Mouse (Mus musculus) lung, postnatal 36 days (tissue): ENCODE measurements around the gene Aldoart2.
"Not testable (repeated sequence)": the region's sequence is repeated elsewhere in the genome, so short reads cannot be mapped to it uniquely, and the experiment has no call there.

Experiments
- DNase-seq: peaks from one replicate; pipeline ENCODE4 v3.0.0; 2022; ENCODE audit warnings: mixed read lengths

Gene Aldoart2

DNA sequence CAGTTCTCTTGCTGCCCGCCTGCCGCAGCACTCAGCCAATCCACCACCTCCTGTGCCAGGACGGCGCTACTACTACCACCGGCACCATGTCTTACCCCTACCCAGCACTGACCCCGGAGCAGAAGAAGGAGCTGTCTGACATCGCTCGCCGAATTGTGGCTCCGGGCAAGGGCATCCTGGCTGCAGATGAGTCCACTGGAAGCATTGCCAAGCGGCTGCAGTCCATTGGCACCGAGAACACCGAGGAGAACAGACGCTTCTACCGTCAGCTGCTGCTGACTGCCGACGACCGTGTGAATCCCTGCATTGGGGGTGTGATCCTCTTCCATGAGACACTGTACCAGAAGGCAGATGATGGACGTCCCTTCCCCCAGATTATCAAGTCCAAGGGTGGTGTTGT lies at the start of gene Aldoart2:
Gene Aldoart2, plus strand, starts transcription at position 34 of the 400 bp plus-strand sequence.
- DNase-seq: no peak

DNA sequence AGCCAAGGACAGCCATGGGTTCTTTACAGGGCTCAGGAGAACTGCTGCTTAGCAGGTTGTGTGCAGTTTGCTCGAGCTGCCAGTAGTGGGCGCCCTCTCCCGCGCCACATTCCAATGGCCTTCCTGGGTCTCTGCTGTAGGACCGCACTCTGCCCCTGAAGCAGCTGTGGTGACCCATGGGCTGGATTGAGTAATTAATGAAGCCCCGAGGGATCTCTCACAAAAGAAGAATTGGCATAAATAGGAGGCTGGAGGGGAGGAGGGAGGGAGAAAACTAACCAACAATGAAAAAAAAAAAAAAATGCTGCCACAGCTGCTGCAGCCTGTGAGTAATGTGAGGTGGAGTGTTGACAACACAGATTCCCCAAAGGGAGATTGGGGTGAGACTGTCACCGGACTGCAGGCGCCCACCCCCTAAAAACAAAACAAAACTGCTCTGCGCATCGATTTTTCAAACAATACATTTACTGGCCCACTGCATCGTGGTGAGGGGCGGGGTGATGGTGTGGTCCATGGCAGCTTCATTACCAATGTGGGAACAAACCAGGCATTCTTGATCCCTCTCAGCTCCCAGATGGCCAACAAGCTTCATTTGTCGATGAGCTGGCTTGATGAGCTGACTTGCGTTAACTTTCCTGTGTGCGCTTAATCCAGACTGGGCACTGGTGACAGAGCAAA lies 46.8 kb upstream of the Aldoart2 start:
- DNase-seq: peak; percentile 47

DNA sequence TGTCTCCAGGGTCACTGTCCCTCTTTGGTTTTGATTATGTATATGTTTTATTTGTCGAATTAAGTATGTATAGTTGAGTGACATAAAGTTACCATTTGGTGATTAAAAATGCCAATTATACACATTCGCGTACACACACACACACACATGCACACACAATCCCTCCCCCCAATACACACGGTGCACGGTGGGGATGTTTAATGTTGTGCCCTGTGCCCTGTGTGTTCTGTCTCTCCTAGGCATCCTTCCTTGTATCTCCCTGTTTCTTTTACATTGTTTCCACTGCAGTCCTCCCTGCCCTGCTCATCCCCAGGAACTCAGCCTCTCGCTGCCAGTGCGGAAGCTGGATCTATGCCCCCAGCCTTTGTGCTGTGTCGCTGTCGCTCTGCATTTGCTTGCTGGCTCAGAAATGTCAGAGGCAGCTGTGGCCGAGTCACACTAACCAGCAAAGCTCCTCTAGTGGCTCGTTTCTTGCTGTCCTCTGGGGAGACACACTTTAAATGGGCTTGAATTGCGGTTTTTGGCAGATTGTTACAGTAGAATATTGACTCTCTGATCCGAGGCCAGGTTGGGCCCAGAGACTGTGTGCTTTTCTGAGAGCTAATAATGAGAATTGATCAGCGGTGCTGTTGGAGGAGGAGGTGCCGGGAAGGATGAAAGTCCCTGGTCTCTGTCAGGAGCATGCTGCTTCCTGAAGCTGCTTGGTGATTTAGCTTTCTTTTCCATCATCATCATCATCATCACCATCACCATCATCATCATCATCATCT lies 37.9 kb upstream of the Aldoart2 start:
- DNase-seq: no peak

DNA sequence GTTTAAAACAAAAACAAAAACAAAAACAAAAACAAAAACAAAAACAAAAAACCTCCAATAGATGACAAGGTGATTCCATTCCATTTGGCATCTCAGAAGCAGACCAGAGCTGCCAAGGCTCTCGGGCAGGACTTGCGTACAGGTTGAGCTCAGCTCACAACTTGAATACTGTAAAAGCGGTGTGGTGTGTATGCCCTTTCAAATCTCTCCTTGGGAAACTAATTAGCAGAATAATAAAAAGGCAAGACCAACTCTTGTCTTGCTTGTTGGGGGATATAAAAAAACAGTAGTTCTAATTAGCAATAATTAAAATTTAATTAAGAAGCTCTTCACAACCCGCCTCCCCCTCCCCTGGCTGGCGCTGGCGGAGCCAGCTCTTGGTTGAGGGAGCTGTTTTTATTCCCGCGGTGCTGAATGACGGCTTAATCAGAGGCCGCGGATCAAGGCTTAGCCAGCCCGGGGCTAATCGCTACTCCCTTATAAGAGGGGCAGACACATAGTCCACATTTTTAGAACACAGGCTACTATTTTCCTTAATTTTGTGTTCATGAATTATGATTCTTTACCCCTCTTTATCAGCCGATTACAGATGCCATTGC lies 28.4 kb upstream of the Aldoart2 start:
- DNase-seq: no peak

DNA sequence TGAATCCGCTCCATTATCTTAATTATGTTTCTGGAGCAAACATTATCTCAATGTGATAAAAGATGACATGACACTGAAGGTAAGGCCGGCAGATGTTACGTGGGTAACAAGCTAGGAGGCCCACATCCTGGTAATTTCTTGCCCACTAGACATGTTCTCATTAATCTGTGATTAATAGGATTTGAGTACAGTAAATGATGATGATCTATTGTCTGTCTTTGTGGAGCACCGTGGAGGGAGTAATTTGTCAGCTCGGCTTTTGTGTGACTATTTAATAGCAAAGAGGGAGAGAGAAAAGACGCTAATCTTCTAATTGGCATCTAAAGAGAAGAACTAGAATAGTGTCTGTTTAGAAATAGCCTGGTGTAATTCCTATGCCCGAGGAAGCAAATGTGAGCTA lies 27.3 kb upstream of the Aldoart2 start:
- no peak for DNase-seq

DNA sequence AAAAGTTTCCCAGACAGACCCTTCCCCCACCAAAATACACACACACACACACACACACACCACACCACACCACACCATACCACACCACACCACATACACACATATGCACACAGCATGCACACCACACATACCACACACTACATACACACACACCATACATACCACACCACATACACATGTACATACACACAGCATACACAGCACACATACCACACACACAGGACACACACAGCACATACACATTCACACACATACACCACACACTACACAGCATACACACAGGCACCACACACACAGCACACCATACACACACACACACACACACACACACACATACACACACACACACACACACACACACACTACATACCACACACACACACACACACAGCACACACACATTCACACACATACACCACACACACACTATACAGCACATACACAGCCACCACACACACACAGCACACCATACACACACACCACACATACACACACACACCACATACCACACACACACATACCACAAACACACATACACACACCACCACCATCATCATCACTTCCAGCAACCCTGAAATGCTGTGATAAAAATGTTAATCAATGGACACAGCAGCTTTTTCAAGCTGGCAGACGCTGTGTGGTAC lies 26.6 kb upstream of the Aldoart2 start:
- no peak for DNase-seq

DNA sequence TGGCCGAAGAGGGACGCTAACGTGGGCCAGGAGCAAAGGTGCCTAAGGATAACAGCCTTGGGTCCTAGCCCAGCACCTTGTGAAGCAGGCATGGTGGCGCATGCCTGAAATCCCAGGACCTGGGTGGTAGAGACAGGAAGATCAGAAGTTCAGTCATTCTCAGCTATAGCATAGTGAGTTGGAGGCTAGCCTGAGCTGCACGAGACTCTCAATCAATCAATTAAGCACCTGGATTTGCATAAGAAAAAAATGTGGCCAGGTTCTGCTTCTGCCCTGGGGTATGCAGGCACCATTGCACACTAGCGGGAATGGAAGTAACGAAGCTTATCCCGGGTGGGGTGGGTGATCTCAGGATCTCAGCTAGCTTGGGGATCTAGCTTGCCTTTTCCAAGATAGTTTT lies 25.9 kb upstream of the Aldoart2 start:
- no peak for DNase-seq

DNA sequence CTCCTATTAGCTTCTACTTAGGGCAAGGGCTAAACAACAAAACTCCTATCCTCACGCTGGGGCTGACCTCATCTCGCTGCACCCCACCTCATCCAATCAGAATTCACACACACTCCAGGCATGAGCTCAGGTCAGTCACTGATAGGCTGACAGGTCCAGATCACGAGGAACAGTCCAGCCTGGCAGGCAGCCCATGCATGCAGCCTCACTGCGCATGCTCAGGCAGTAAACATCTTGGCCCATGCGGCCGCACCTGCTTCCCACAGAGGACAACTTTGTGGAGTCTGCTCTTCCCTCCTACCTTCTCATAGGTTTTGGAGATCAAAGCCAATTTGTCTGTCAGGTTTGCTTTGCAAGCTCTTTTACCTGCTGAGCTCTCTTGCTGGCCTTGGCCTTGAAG lies 10.1 kb upstream of the Aldoart2 start:
- not testable (repeated sequence) for DNase-seq

DNA sequence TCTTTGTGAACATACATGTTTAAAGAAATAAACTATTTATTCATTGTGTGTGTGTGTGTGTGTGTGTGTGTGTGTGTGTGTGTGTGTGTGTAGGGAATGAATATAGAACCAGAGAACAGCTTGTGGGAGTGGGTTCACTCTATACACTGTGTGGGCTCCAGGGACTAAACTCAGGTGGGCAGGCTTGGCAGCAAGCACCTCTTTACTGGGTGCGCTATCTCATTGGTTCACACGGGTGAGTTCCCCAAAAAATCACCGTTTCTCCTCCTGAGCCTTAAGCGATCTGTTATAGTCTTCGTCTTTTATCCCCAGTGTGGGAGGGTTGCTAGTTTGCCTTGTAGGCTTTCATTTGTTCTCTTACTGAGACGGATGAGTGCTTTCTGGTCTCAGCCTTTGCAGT lies 7.2 kb upstream of the Aldoart2 start:
- no peak for DNase-seq

DNA sequence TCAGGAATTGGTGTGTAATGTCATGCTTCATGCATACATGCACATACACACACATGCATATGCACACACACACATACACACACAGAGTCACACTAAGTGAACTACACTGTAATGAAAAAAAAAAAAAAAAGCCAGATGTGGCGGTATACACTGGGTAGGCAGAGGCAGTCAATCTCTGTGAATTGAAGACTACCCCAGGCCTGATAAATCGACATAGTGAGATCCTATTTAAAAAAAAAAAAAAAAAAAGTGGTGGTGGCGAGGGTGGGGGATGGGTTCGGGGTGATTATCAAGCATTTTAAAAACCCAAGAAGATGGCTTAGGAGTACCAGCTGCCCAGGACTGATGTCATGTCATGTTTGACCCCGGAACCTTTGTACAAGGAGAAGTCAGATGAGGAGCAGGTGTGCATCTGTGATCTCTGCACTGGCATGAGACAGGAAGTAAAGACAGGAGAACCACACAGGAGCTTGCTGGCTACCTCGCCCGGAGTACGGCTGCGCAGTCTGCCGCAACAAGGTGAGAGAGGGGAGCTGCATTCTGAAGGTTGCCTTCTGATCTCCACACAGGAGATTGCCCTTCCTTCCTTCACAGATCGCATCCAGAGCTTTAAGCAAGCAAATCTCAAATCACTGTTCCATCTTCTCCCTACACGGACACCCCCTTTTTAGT lies 5.7 kb upstream of the Aldoart2 start:
- DNase-seq: no peak

DNA sequence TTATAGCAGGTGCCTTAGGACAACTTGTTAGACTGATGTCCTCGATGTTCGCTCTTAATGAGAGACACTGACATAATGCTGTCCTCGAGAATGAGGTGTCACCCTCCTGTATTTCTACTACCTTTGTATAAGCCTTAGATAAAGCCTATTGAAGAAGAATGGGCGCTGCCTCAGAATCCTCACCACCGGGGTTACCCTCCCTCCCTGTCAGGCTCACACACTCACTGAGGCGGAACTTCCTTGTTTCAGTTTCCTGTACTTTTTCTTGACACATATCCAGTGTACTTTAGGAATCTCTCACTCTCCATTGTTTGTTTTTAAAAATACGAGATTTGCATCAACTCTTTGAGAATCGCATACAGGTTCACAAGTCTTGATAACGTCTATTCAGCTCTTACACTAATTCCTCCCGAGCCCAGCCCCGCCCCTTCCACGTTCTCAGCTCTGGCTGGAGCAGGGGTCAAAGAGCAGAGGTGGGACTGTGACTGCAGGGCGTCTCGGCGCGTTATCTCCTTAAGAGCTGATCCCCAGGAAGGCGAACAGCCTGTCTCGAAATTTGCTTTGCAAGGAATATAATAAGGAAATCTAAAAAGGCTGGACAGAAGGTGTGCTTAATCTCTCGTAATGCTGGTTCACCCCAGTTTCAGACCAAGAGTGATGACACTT lies 4.9 kb upstream of the Aldoart2 start:
- peak; percentile 39 for DNase-seq

DNA sequence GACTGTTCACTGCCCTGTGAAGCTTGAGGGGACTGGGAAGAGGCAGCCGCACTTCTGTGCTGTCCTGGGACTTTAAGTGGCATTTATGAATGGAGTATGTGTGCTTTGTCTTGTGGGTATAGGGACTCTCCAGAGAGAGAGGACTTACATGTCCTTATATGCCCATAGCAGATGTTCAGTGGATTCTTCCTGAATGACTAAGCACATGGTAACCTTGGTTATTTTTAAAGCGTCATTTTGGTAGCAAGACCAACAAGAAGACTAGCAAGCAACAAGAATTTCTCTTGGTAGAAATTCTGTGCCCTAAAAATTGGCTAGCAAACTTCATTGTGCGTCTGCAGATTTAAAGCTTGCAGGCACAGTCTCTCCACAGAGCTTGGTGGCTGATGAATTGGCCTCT lies 1.3 kb upstream of the Aldoart2 start:
- DNase-seq: no peak

DNA sequence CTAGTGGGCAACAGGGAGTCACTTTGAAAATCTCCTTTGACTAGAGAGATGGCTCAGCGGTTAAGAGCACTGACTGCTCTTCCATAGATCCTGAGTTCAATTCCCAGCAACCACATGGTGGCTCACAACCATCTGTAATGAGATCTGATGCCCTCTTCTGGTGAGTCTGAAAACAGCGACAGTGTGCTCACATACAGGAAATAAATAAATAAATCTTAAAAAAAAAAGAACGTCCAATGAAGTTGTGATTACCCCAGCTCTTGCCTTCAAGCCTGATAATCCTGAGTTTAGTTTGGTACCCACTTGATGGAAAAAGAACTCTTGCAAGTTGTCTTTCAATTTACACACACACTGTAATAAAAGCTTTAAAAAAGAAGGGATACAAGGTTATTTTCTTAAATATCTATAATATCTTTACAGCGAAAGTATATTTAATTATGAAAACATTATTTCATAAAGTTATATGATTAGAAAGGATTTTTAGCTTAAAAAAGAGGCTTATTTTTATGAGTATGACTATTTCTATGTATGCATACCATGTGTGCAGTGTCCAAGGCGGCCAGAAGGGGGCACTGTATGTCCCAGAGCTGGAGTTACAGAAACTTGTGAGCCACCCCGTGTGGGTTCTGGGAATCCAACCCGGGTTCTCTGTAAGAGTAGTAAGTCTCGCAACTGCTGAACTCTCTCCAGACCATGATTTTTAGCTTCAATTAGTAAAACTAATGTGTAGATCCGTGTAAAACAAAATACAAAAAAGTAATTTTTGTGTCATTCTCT lies 664 bp upstream of the Aldoart2 start:
- no peak for DNase-seq

DNA sequence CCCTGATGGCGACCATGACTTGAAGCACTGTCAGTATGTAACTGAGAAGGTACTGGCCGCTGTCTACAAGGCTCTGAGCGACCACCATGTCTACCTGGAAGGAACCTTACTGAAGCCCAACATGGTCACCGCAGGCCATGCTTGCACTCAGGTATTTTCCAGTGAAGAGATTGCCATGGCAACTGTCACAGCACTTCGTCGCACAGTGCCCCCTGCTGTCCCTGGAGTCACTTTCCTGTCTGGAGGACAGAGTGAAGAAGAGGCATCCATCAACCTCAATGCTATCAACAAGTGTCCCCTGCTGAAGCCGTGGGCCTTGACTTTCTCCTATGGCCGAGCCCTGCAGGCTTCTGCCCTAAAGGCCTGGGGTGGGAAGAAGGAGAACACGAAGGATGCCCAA lies 828 bp downstream of the Aldoart2 start:
- DNase-seq: no peak

DNA sequence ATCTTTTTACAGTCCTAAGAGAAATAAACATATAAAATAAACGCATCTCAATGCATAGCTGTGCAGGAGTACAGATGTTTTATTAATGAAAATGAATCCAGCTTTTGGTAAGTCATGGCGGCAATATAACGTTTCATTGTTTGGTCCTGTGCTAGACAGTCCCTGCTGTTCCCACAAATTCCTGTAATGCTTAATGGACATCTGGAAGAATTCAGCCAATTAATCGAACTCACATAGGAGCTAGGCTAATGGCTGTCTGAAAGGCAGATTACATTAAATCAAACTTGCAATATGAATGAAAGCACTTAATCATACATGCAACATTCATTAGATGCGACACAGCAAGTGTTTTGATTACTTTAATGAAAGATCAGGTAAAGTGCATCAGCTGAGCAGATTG lies 1.8 kb downstream of the Aldoart2 start:
- DNase-seq: no peak

DNA sequence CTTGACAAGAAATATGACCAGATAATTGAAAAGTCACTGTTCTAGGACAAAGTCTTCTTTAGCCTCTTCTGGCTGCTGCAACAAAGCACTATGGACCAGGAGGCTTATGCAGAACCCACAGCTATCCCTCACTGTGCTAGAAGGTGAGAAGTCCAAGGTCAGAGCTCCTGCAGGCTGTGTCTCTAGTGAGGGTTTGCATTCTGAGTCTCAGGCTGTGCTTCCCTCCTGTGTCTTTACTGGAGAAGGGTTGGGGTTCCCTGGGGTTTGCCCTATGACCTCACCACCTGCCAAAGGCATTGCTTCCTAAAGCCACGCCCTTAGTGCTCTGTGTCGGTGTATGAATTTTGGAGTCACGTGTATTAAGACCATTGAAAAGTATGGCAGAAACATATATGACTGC lies 3.4 kb downstream of the Aldoart2 start:
- DNase-seq: no peak

DNA sequence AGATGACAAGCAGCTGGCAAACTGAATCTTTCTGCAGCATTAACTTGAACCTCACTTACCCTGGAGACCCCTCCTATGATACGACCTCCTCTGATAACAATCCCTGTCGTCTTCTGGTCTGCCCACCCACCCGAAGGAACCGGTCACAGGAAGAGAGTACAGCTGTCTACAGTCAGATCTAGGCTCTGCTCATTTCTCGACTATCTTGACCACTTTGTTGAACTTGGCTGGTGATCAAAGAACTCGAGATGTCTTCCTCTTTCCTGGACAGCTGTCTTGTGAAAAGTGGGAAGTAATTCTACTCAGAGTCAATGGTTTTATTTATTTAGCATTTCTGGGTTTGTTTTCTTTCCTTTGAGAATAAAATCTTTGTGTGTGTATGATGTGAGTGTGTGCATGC lies 4.6 kb downstream of the Aldoart2 start:
- peak; percentile 43 for DNase-seq

DNA sequence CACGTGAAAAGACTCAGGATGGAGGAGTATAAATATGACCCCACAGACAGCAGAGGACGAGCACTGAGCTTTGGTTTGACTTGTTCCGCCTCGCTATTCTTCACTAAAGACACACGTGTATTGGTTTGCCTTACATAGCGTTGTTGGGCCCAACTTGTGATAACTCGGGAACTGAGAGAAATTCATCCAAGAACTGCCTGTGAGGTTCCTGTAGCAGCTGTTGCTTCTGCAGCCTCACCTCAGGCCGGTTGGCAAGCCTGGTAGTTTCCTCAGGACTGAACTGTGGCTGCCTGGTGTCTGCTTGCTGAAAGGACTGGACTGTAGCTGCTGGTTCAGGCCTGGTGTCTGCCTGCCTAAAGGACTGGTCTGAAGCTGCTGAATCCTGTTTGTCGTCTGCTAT lies 5.6 kb downstream of the Aldoart2 start:
- no peak for DNase-seq

DNA sequence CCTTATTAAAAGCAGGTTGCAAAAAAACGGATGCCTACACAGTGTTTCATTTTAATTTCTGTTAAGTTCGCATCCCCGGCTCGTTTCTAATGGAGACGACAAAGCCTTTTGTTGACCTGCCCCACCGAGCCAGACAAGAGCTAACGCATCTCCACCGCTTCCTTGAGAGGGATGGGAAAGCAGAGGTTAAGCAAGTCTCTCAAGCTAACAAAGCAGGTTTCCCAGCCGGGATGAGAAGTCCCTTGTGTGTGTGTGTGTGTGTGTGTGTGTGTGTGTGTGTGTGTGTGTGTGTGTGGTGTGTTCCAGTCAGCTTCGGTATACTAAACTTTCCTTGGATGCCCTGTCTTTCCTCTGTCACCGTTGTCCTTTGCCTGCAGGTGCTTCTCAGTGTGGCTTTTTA lies 6.1 kb downstream of the Aldoart2 start:
- no peak for DNase-seq

DNA sequence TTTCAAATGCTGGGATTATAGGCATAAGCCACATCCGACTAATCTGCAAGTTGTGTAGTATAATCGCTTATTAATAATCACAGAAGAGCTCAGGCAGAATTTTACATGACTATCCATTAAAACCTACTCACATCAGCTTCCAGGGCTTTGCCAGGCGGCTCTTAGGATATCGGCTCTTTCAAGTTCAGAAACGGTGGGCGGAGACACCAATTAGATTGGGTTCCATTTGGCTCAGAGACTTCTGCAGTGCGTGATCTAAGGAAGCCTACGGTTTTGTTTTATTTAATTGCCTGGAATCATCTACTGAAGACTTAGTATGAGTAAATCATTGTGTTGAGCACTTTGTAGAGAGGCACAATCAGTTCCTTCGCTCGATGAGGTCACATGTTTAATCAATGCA lies 6.6 kb downstream of the Aldoart2 start:
- DNase-seq: peak; percentile 6

DNA sequence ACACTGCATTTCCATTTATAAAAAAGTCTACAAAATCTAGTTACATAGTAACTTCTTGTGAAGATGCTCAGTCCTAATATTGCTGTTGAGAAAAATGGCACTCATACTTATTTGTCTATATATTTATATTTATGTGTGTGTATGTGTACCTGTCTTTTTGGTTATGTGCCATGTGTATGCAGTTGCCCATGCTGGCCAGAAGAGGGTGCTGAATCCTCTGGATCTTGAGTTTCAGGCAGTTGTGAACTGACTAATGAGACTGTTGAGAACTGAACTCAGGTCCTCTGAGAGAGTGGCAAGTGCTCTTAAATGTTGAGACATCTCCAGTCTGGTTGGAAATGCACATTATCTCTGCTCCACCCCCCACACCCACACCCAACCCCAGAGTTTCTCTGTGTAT lies 8.1 kb downstream of the Aldoart2 start:
- no peak for DNase-seq

DNA sequence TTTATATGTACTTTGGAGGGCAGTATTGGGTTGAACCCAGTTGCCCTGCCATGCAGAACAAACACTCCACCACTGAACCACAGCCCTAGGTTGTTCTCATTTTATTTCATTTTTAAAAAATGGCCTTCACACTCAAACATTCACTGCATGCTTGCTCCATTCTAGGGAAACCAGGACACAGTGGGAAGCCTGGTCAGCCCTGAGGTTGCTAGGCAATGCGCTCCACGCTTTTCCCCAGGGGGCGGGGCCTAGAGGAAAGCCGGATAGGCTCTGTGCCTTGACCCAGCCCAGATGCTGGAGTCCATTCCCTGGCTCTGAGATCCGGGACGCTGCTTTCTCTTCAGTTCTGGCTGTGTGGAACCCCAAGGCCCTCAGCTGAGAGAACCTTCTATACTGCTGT lies 8.8 kb downstream of the Aldoart2 start:
- DNase-seq: peak; percentile 23
